Mouse (Mus musculus) CD4-positive, CD25-positive, alpha-beta regulatory T cell, adult 2 months (primary cell): ENCODE measurements around the gene 4931406C07Rik.

Experiments used
- DNase-seq: peaks from one replicate; pipeline ENCODE4 v3.0.0-alpha.2; 2012; ENCODE audit warnings: low read depth, low spot score

The 4931406C07Rik gene

GRCm38 (mm10) chr9:15289251-15289650 lies 17.0 kb downstream of the 4931406C07Rik start:
- no peak for DNase-seq

- DNase-seq, result no peak
Observed at GRCm38 (mm10) chr9:15288402-15288801, 17.8 kb downstream of the 4931406C07Rik start.

- DNase-seq, result no peak
Observed at GRCm38 (mm10) chr9:15287846-15288245, 18.4 kb downstream of the 4931406C07Rik start.

- peak; percentile 48 for DNase-seq
Observed at GRCm38 (mm10) chr9:15285443-15285842, 20.8 kb downstream of the 4931406C07Rik start.

GRCm38 (mm10) chr9:15280491-15280879 lies 25.8 kb downstream of the 4931406C07Rik start:
- no peak for DNase-seq

- peak; percentile 95 for DNase-seq
Observed at GRCm38 (mm10) chr9:15279649-15280490, 26.4 kb downstream of the 4931406C07Rik start, which contains the start of gene Med17. TSS of gene Med17 (minus strand) at chr9:15279931.

GRCm38 (mm10) chr9:15279139-15279648 lies 27.1 kb downstream of the 4931406C07Rik start:
- DNase-seq, result no peak

- no peak for DNase-seq
Observed at GRCm38 (mm10) chr9:15278343-15278742, 27.9 kb downstream of the 4931406C07Rik start.

- no peak for DNase-seq
Observed at GRCm38 (mm10) chr9:15276855-15277254, 29.4 kb downstream of the 4931406C07Rik start.

- DNase-seq, result no peak
Observed at GRCm38 (mm10) chr9:15273981-15274380, 32.3 kb downstream of the 4931406C07Rik start.

- DNase-seq, result no peak
Observed at GRCm38 (mm10) chr9:15263487-15263886, 42.8 kb downstream of the 4931406C07Rik start.

- no peak for DNase-seq
Observed at GRCm38 (mm10) chr9:15261980-15262379, 44.3 kb downstream of the 4931406C07Rik start.

GRCm38 (mm10) chr9:15256214-15256613 lies 50.0 kb downstream of the 4931406C07Rik start:
- no peak for DNase-seq

GRCm38 (mm10) chr9:15254501-15254900 lies 51.7 kb downstream of the 4931406C07Rik start:
- no peak for DNase-seq

GRCm38 (mm10) chr9:15252196-15252595 lies 54.1 kb downstream of the 4931406C07Rik start:
- no peak for DNase-seq

- peak; percentile 23 for DNase-seq
Observed at GRCm38 (mm10) chr9:15250376-15250775, 55.9 kb downstream of the 4931406C07Rik start.

GRCm38 (mm10) chr9:15245319-15246075 lies 60.8 kb downstream of the 4931406C07Rik start:
- no peak for DNase-seq

- DNase-seq, result no peak
Observed at GRCm38 (mm10) chr9:15242130-15242529, 64.1 kb downstream of the 4931406C07Rik start.

- DNase-seq, result peak; percentile 54
Observed at GRCm38 (mm10) chr9:15241596-15241939, 64.7 kb downstream of the 4931406C07Rik start.

GRCm38 (mm10) chr9:15240863-15241595 lies 65.2 kb downstream of the 4931406C07Rik start:
- no peak for DNase-seq

GRCm38 (mm10) chr9:15240006-15240405 lies 66.2 kb downstream of the 4931406C07Rik start:
- no peak for DNase-seq
